Mouse (Mus musculus) E14TG2a.4 (cell line): ENCODE results near the gene Slc43a1.

ENCODE experiments used
- CTCF ChIP-seq: conservative IDR thresholded peaks from 2 replicates; pipeline ENCODE4 v1.5.1; 2014; ENCODE audit warnings: low read length
- POU5F1 ChIP-seq: IDR thresholded peaks from 2 replicates; pipeline ENCODE4 v1.6.1; 2014; ENCODE audit warnings: low read length, borderline replicate concordance

DNA sequence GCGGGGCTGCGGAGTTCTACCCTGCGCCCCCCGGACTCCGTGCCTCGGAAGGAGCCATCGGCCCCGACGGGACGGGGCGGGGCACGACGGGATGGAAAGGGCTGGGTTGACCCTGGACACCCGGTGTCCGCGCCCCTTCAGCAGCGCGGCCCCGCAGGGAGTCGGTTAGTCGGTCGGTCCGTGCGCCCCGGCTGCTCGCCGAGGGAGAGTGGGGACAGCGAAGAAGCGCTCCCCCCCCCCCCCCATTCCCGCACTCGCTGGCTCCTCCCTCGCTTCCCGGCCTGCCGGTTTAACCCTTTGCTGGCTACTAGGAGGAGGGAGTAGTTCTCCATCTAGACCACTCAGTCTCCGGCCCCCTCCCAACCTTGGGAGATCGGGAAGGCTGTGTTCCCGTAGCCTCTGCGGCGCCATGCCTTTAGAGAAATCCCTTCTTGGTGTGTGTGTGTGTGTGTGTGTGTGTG is 48.2 kb downstream of the Slc43a1 start:
- TF ChIP-seq CTCF (no peak), POU5F1 (no peak)
